Mouse (Mus musculus) adrenal gland, postnatal 10 days (tissue): ENCODE measurements at regions not wholly inside any gene's neighbourhood (a gene's known extent, or its start where the extent isn't known, plus 50 kb on each side); places are given as distances from the start of the nearest gene placed in this dataset.

Experiments
- DNase-seq: peaks from one replicate; pipeline ENCODE4 v3.0.0; 2021; ENCODE audit warnings: mixed read lengths

DNA sequence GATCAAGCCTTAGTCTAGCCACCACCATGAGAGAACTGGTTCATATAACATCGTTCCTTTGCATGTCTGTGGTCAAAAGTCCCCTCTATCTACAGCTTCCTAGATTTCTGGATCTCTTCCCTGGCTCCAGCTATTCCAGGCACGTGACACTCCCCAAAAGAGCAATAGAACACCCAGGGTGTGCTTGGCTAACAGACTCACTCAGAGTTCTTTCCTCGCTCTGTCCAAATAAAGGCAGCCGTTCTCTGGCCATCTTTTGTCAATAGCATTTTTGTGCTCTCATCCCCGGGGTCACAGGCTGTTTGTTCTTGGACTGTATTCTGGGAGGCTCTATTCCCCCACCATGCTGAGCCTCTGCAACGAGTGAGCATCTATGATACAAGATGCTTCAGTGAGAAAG is 87.3 kb upstream of the Nckap5 start:
- no peak for DNase-seq

DNA sequence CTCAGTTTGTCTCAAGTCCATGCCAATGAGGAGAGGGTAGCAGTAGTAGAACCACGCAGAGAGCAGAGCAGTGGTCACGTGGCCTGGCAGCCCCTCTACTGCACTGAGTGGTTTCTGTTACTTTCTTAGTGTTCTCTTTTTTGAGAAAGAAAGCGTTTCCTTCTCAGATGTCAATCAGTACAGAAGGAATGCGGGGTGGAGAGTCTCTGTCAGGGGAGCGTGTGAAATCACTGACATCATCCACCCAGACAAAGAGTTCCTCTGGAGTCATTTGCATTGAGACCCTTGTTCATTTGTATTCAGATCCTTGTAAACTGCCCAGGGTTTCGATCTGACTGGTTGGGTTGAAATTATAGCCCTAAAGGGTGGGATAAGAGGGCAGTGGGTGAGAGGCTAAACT is 85.8 kb upstream of the Nckap5 start:
- no peak for DNase-seq

DNA sequence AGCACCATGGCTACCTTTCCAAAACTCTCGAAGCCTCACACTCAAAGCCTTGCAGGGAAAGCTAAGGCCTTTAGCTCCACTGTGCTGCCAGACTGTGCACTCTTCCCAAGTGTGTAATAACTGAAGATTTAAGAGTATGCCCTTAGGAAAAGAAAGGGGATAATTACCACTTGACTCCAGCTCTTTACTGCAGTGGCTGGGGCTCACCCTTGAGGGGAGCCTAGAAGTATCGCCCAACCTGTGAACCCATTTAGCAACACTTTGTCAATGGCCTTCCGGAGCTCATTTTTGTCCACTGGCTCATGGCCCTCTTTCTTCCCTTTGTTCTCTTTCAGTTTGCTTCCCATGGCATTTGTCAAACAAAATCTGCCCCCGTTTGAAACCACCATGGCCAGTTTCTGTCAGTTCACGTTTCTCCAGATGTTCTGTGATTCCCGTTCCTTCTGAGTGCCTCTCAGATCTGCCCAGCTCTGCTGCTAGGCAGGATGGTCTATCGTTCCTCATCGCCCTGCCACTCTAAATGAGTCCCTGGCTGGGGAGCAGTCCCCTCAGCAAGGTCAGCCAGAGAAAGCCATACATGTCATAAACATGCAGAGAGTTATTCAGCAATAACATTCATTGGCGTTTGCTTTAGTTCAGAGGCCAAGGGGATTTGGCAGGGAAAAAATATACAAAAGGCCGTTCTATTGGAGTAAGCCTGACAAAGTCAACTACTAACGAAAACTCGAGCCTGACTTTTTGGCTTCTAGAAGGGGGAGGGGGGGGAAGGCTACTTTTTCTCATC is 80.9 kb upstream of the Nckap5 start:
- peak; percentile 26 for DNase-seq

DNA sequence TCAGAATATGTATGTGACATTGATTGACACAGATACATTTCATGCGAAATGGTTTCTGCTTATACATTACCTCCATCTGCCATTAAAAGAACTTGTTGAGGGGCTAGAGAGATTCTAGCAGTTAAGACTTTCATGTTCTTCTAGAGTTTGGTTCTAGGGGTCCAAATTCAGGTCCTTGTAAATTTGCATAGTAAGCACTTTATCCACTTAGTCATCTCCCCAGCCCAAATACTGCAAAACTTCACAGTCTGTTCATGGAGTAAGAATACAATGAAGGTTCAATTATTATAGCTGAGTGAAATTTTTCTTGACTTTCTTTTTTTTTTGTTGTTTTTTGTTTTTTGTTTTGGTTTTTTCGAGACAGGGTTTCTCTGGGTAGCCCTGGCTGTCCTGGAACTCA is 76.8 kb upstream of the Nckap5 start:
- no peak for DNase-seq

DNA sequence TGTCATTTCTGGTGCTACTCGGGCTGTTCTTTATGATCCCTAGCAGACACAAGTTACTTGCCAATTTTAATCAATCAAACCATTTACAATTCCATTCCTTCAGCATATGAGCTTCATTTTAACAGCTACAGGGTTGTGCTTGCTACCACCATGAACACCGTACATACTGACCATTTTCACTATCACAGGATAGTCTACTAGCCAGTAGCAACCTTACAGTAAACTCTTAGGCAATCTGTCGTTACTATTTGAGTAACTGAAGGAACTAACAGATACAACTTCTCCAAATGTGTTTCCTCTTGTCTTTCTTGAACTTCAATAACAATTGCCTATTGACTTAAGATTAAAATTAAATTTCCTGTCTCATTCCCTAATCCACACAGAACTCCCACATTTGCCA is 67.9 kb upstream of the Nckap5 start:
- no peak for DNase-seq

DNA sequence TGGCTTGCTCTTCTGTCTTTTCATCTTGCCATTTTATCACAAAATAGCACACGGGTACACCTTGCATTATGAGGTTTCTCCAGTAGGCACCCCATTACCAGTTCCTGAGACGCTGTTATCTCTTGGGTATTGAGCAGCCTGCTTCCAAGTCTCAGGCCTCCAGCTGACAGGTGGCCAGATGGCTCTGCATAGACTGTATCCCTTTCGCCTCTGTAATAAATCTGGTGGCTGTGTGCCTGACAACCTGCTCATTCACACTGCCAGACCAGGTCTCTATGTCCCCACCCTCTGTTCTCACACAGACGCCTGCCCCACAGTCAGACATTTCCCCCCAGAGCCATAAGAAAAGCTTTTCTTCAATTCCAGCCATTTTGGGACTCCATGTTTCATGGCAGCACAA is 66.3 kb upstream of the Nckap5 start:
- no peak for DNase-seq

DNA sequence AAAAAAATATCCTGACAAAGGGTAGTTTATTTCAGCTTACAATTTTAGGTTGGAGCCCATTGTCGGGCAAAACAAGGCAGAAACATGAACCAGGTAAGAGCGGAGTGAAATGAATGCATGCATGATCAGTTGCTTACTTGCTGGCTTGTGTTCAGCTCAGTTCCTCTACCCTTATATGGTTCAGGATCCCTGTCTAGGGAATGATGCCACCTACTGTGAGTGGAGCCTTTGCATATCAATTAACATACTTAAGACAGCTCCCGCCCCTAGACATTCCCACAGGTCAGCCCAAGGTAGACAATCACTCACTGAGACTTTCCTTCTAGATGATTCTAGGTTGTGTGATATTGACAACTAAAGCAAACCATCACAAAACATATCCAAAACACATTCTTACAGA is 50.2 kb upstream of the Nckap5 start:
- no peak for DNase-seq
